Mouse (Mus musculus) layer of hippocampus, adult 11-12 months (tissue): ENCODE results near the gene Cldn10.
A peak's percentile ranks its signal among the peaks of the same experiment; 100 is the strongest.

Experiments used
- DNase-seq: peaks from one replicate; pipeline ENCODE4 v3.0.0; 2022; ENCODE audit warnings: low spot score

Cldn10 gene

GRCm38 (mm10) chr14:118829331-118830095, 41.8 kb downstream of the Cldn10 start:
- no peak for DNase-seq

GRCm38 (mm10) chr14:118831597-118831996, 43.9 kb downstream of the Cldn10 start:
- DNase-seq: no peak

- DNase-seq: no peak
Measured at GRCm38 (mm10) chr14:118833241-118833640, 45.5 kb downstream of the Cldn10 start.

- DNase-seq: no peak
Measured at GRCm38 (mm10) chr14:118834313-118834712, 46.6 kb downstream of the Cldn10 start.

GRCm38 (mm10) chr14:118836145-118836544, 48.4 kb downstream of the Cldn10 start:
- DNase-seq: no peak

- no peak for DNase-seq
Measured at GRCm38 (mm10) chr14:118836754-118837153, 49.0 kb downstream of the Cldn10 start.

GRCm38 (mm10) chr14:118838556-118839120, 50.9 kb downstream of the Cldn10 start:
- DNase-seq: no peak

GRCm38 (mm10) chr14:118839416-118839815, 51.7 kb downstream of the Cldn10 start:
- no peak for DNase-seq

- no peak for DNase-seq
Measured at GRCm38 (mm10) chr14:118840027-118840426, 52.3 kb downstream of the Cldn10 start.

GRCm38 (mm10) chr14:118842353-118842752, 54.6 kb downstream of the Cldn10 start:
- DNase-seq: no peak

- DNase-seq: no peak
Measured at GRCm38 (mm10) chr14:118846834-118847233, 59.1 kb downstream of the Cldn10 start.

- DNase-seq: no peak
Measured at GRCm38 (mm10) chr14:118848171-118848570, 60.5 kb downstream of the Cldn10 start.

GRCm38 (mm10) chr14:118850011-118850695, 62.4 kb downstream of the Cldn10 start:
- no peak for DNase-seq

- no peak for DNase-seq
Measured at GRCm38 (mm10) chr14:118850696-118851035, 63.0 kb downstream of the Cldn10 start.

- no peak for DNase-seq
Measured at GRCm38 (mm10) chr14:118851496-118852107, 63.9 kb downstream of the Cldn10 start.

GRCm38 (mm10) chr14:118854371-118855114, 66.8 kb downstream of the Cldn10 start:
- peak; percentile 27 for DNase-seq

GRCm38 (mm10) chr14:118855141-118855800, 67.6 kb downstream of the Cldn10 start:
- no peak for DNase-seq

- no peak for DNase-seq
Measured at GRCm38 (mm10) chr14:118856563-118856962, 68.9 kb downstream of the Cldn10 start.

GRCm38 (mm10) chr14:118858318-118858717, 70.6 kb downstream of the Cldn10 start:
- DNase-seq: no peak

- no peak for DNase-seq
Measured at GRCm38 (mm10) chr14:118862253-118862652, 74.5 kb downstream of the Cldn10 start.

GRCm38 (mm10) chr14:118864905-118865304, 77.2 kb downstream of the Cldn10 start:
- DNase-seq: no peak
